Mouse (Mus musculus) bone marrow, adult 2 months (tissue): ENCODE data around the gene Smarca2.

Experiments used
- CTCF ChIP-seq: fragments of 200-500 bp; IDR thresholded peaks from 2 replicates; pipeline ENCODE4 v1.5.1; 2011; ENCODE audit warnings: low read length, control low read depth; ENCODE audit not compliant: control insufficient read depth, insufficient read depth
- POLR2A ChIP-seq: fragments of 200-500 bp; IDR thresholded peaks from 2 replicates; pipeline ENCODE4 v1.6.1; 2011; ENCODE audit warnings: low read depth, mild to moderate bottlenecking, control low read depth, low read length, borderline replicate concordance; ENCODE audit not compliant: control insufficient read depth

GRCm38 (mm10) chr19:26719161-26719560 is 114.3 kb downstream of the Smarca2 start:
- no peak for TF ChIP-seq POLR2A
- TF ChIP-seq CTCF, result no peak
